Mouse (Mus musculus) myocyte (in vitro differentiated cells): ENCODE results near the gene Grid2. TPM values are rescaled to one million over a fixed set of nuclear protein-coding genes. Genes with fewer than 3 reads are reported as not detected.

Experiments used
- H3K27me3 ChIP-seq: one replicate; pipeline ENCODE4 v1.6.1; 2011; ENCODE audit not compliant: control insufficient read depth, insufficient read depth, insufficient read length
- H3K36me3 ChIP-seq: one replicate; pipeline ENCODE4 v1.6.1; 2011; ENCODE audit not compliant: control insufficient read depth, insufficient read depth
- H3K4me2 ChIP-seq: one replicate; pipeline ENCODE4 v1.6.1; 2011; ENCODE audit warnings: low read depth, control low read depth
- H3K4me3 ChIP-seq: one replicate; pipeline ENCODE4 v1.5.1; 2011; ENCODE audit warnings: mild to moderate bottlenecking, control low read depth, moderate library complexity
- H3K79me2 ChIP-seq: one replicate; pipeline ENCODE4 v1.6.1; 2011; ENCODE audit not compliant: control insufficient read depth, insufficient read depth
- H3ac ChIP-seq: one replicate; pipeline ENCODE4 v1.6.1; 2011; ENCODE audit not compliant: control insufficient read depth, insufficient read length
- CEBPB ChIP-seq: IDR thresholded peaks from 2 replicates; pipeline ENCODE4 v1.6.1; 2011; ENCODE audit warnings: mild to moderate bottlenecking, moderate library complexity; ENCODE audit not compliant: poor library complexity, insufficient read depth, severe bottlenecking
- E2F4 ChIP-seq: IDR thresholded peaks from one replicate; pipeline ENCODE4 v1.6.1; 2011; ENCODE audit warnings: mild to moderate bottlenecking, control low read depth, moderate library complexity; ENCODE audit not compliant: insufficient read depth
- MAX ChIP-seq: IDR thresholded peaks from one replicate; pipeline ENCODE4 v1.6.1; 2011; ENCODE audit warnings: low read depth, mild to moderate bottlenecking, control low read depth
- MYOD1 ChIP-seq, 3 experiments: IDR thresholded peaks; one replicate each; pipeline ENCODE4 v1.6.1; 2011; ENCODE audit warnings: control low read depth in 2 of 3, low read depth in 2 of 3, mild to moderate bottlenecking in 2 of 3, moderate library complexity in 1 of 3; ENCODE audit not compliant: insufficient read length in 2 of 3, control insufficient read depth in 1 of 3
- MYOG ChIP-seq, 3 experiments: IDR thresholded peaks; one replicate each; pipeline ENCODE4 v1.6.1; 2011; ENCODE audit warnings: control low read depth in 2 of 3, low read depth in 2 of 3, mild to moderate bottlenecking in 2 of 3; ENCODE audit not compliant: insufficient read length in 2 of 3, control insufficient read depth in 1 of 3, insufficient read depth in 1 of 3
- POLR2A ChIP-seq: IDR thresholded peaks from one replicate; pipeline ENCODE4 v1.6.1; 2011; ENCODE audit warnings: low read depth, mild to moderate bottlenecking, control low read depth, moderate library complexity; ENCODE audit not compliant: insufficient read length
- POLR2AphosphoS2 ChIP-seq: IDR thresholded peaks from one replicate; pipeline ENCODE4 v1.6.1; 2011; ENCODE audit warnings: low read depth, control low read depth; ENCODE audit not compliant: insufficient read length
- REST ChIP-seq: IDR thresholded peaks from one replicate; pipeline ENCODE4 v1.6.1; 2011; ENCODE audit warnings: mild to moderate bottlenecking, control low read depth, moderate library complexity; ENCODE audit not compliant: insufficient read depth, insufficient read length
- SRF ChIP-seq: IDR thresholded peaks from one replicate; pipeline ENCODE4 v1.6.1; 2011; ENCODE audit warnings: low read depth; ENCODE audit not compliant: control insufficient read depth, insufficient read length
- TCF12 ChIP-seq: IDR thresholded peaks from one replicate; pipeline ENCODE4 v1.6.1; 2011; ENCODE audit warnings: mild to moderate bottlenecking, control low read depth; ENCODE audit not compliant: poor library complexity, insufficient read depth, severe bottlenecking
- TCF3 ChIP-seq: IDR thresholded peaks from one replicate; pipeline ENCODE4 v1.6.1; 2011; ENCODE audit warnings: low read depth, control low read depth; ENCODE audit not compliant: insufficient read length
- USF1 ChIP-seq: IDR thresholded peaks from one replicate; pipeline ENCODE4 v1.6.1; 2011; ENCODE audit warnings: low read depth, mild to moderate bottlenecking, control low read depth, moderate library complexity
- polyA plus RNA-seq: library from polyadenylated mRNA; unstranded; fragments of >200 nt; fragmentation: generic; extraction: Trizol; gene quantifications from one replicate; pipeline ENCODE4 v1.2.1, GENCODE M21; 2012; ENCODE audit warnings: missing spikeins

Gene Grid2
- polyA plus RNA-seq, 1 experiment = not detected

- Histone ChIP-seq H3K27me3 (no peaks in the 10 kb centered on the region), H3K79me2 (no peaks in the 10 kb centered on the region), H3ac (no peak overlapping the region), H3K36me3 (no peaks in the 10 kb centered on the region), H3K4me2 (no peak overlapping the region), H3K4me3 (no peak overlapping the region)
- TF ChIP-seq CEBPB (no peak), USF1 (no peak), POLR2A (no peak), SRF (no peak), REST (no peak), MYOG (IDR thresholded peaks at IDR 0.05; ENCODE audit: control insufficient read depth in 1 of 3, insufficient read depth in 1 of 3, insufficient read length in 2 of 3, low read depth in 2 of 3) (no peak), TCF3 (no peak), E2F4 (no peak), MAX (no peak), MYOD1 (IDR thresholded peaks at IDR 0.05; ENCODE audit: control insufficient read depth in 1 of 3, insufficient read length in 2 of 3, low read depth in 2 of 3) (no peak), TCF12 (no peak), POLR2AphosphoS2 (no peak)
These were observed 146.0 kb downstream of the Grid2 start for GRCm38 (mm10) chr6:63401698-63402097.

DNA sequence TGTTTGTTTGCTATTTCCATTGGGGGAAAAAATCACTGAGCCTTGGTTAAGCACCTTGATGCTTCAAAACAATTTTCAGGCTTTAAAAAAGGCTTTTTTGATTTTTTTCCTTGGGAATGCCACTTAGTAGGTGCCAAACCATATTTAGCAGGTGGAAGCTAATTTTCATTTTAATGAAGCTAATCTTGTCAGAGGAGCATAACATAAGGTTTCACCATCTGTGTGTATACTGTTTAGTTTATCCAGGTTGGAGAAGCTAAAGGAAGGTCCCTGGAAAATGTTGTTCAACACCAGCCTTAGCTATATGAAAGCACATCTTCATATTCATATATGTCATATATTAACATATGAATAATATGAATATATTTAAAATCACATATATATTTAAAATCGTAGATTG is 161.9 kb downstream of the Grid2 start:
- H3K4me2 ChIP-seq = no peak overlapping the region
- no peaks in the 10 kb centered on the region for H3K36me3 ChIP-seq
- no peak for TF ChIP-seq POLR2AphosphoS2
- no peak overlapping the region for H3K4me3 ChIP-seq
- H3K79me2 ChIP-seq = no peaks in the 10 kb centered on the region
- no peak overlapping the region for H3ac ChIP-seq
- H3K27me3 ChIP-seq = no peaks in the 10 kb centered on the region

- H3K4me3 ChIP-seq = no peak overlapping the region
- H3K4me2 ChIP-seq = no peak overlapping the region
- no peaks in the 10 kb centered on the region for H3K27me3 ChIP-seq
- H3K36me3 ChIP-seq = no peaks in the 10 kb centered on the region
- H3ac ChIP-seq = no peak overlapping the region
- H3K79me2 ChIP-seq = no peaks in the 10 kb centered on the region
- no peak for TF ChIP-seq POLR2A
- TF ChIP-seq MYOG (IDR thresholded peaks at IDR 0.05; ENCODE audit: control insufficient read depth in 1 of 3, insufficient read depth in 1 of 3, insufficient read length in 2 of 3, low read depth in 2 of 3) = no peak
- TF ChIP-seq MYOD1 (IDR thresholded peaks at IDR 0.05; ENCODE audit: control insufficient read depth in 1 of 3, insufficient read length in 2 of 3, low read depth in 2 of 3) = no peak
- no peak for TF ChIP-seq TCF3
- no peak for TF ChIP-seq USF1
- TF ChIP-seq REST = no peak
- TF ChIP-seq POLR2AphosphoS2 = no peak
- TF ChIP-seq TCF12 = no peak
- no peak for TF ChIP-seq MAX
- TF ChIP-seq CEBPB = no peak
- no peak for TF ChIP-seq SRF
These were observed 177.1 kb downstream of the Grid2 start for GRCm38 (mm10) chr6:63432751-63433150.

DNA sequence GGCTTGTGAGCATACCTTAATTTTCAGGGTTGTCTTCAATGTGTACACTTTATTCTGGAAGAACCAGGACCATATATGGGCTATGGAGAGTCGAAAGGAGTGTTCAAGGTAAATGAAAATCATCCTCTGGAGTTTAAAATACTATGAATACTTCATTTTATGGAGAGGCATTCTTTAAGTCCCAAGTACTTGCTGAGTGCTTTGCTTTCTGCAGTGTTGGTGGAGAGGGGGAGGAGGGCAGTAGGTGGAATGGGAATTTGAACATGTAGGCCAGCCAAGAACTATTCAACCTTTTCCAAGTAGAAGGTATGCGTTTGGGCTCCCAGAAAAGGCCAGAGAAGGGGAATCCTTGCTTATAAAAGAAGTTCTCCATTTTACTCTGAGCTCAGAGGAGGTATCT is 192.5 kb downstream of the Grid2 start:
- no peak overlapping the region for H3K4me3 ChIP-seq
- H3K4me2 ChIP-seq = no peak overlapping the region
- H3K79me2 ChIP-seq = no peaks in the 10 kb centered on the region
- TF ChIP-seq TCF12 = no peak
- TF ChIP-seq USF1 = no peak
- no peak for TF ChIP-seq MAX
- no peak for TF ChIP-seq REST
- no peak for TF ChIP-seq CEBPB
- no peak for TF ChIP-seq TCF3
- no peak overlapping the region for H3ac ChIP-seq
- H3K27me3 ChIP-seq = no peaks in the 10 kb centered on the region
- no peaks in the 10 kb centered on the region for H3K36me3 ChIP-seq

- TF ChIP-seq USF1 (no peak), POLR2AphosphoS2 (no peak), SRF (no peak), MYOG (IDR thresholded peaks at IDR 0.05; ENCODE audit: control insufficient read depth in 1 of 3, insufficient read depth in 1 of 3, insufficient read length in 2 of 3, low read depth in 2 of 3) (no peak)
- H3K27me3 ChIP-seq = no peaks in the 10 kb centered on the region
- no peak overlapping the region for H3K4me2 ChIP-seq
- no peaks in the 10 kb centered on the region for H3K36me3 ChIP-seq
- no peaks in the 10 kb centered on the region for H3K79me2 ChIP-seq
- H3K4me3 ChIP-seq = no peak overlapping the region
- no peak overlapping the region for H3ac ChIP-seq
These were observed 226.5 kb downstream of the Grid2 start for GRCm38 (mm10) chr6:63482141-63482540.

DNA sequence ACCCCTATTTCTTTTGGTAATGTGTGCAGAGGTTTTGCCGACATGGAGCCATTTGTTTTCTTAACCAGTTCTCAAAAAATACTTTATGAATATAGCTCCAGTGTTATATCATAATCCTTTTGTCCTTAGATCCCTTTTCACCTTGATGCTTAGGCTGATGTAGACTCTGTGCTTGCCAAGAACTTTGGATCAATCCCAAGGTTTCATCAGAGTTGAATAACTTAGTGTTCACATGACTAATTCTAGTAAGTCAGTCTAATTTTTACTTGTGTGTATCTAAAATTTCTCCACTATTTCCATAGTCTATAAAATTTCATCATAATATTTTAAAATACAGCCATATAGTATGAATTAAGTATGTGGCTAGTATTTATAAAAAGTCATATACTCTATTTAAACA is 259.3 kb downstream of the Grid2 start:
- H3K4me3 ChIP-seq = no peak overlapping the region
- H3K79me2 ChIP-seq = no peaks in the 10 kb centered on the region

More for the DNA sequence above, 259.3 kb downstream of the Grid2 start:
- no peak for TF ChIP-seq SRF
- no peak for TF ChIP-seq E2F4
- TF ChIP-seq TCF3 = no peak
- no peak for TF ChIP-seq TCF12
- Histone ChIP-seq H3K27me3 (no peaks in the 10 kb centered on the region), H3ac (no peak overlapping the region), H3K4me2 (no peak overlapping the region), H3K36me3 (no peaks in the 10 kb centered on the region)
